In genomic region chr8:122319708-122320075, GRCm38 (mm10) we compare ENCODE assay signal across 16 mouse cellular contexts. TPM values are rescaled to one million over a fixed set of nuclear protein-coding genes. Genes with fewer than 3 reads are reported as not detected.
DNase-seq lines count a peak whose midpoint lies in the region; ATAC-seq lines count a peak whose summit lies in the region.
"Had no signal": no experiment of that assay in that cellular context is flagged by ENCODE, and none has a peak within 500 bp of the region (broad histone marks: within the 10 kb centered on the region; RNA-seq: fewer than 3 reads in every experiment).

No protein-coding gene starts in this region.

- H3K4me1 ChIP-seq in forebrain, embryonic 10.5 days, result peaks cover 90% of the 10 kb centered on the region
- H3K4me1 ChIP-seq in forebrain, embryonic 13.5 days, result peaks cover 16% of the 10 kb centered on the region
- H3K4me1 ChIP-seq in midbrain, embryonic 10.5 days, result peaks cover 83% of the 10 kb centered on the region
- peaks cover 27% of the 10 kb centered on the region for H3K4me1 ChIP-seq in midbrain, embryonic 14.5 days (ENCODE audit: control insufficient read depth, insufficient read depth, low read length)
- H3K4me1 ChIP-seq in liver, embryonic 11.5 days (replicated peaks; ENCODE audit: control insufficient read depth, insufficient read depth, low read length), result peaks cover 100% of the 10 kb centered on the region
- H3K4me1 ChIP-seq in stomach, embryonic 15.5 days, result peaks cover 63% of the 10 kb centered on the region

- H3K27ac ChIP-seq in forebrain, embryonic 10.5 days, result peak overlapping the region; percentile 68
- no peak overlapping the region for H3K27ac ChIP-seq in forebrain, embryonic 13.5 days
- H3K27ac ChIP-seq in midbrain, embryonic 10.5 days (replicated peaks), result peak overlapping the region; percentile 30; the same call in 1 of the 2 replicates
- H3K27ac ChIP-seq in midbrain, embryonic 14.5 days (replicated peaks; ENCODE audit: low read depth, low read length), result no peak overlapping the region
- peak overlapping the region; percentile 97 for H3K27ac ChIP-seq in liver, embryonic 11.5 days (ENCODE audit: low read depth, low read length)
- H3K27ac ChIP-seq in stomach, embryonic 15.5 days, result peak overlapping the region; percentile 86
- H3K27ac ChIP-seq: midbrain, embryonic 15.5 days had no signal

- H3K4me3 ChIP-seq in forebrain, embryonic 10.5 days, result no peak overlapping the region
- H3K4me3 ChIP-seq in forebrain, embryonic 13.5 days, result no peak overlapping the region
- no peak overlapping the region for H3K4me3 ChIP-seq in midbrain, embryonic 10.5 days
- H3K4me3 ChIP-seq in midbrain, embryonic 14.5 days (replicated peaks; ENCODE audit: low read depth, low read length), result no peak overlapping the region
- no peak overlapping the region for H3K4me3 ChIP-seq in liver, embryonic 11.5 days (ENCODE audit: low read depth, low read length)
- no peak overlapping the region for H3K4me3 ChIP-seq in stomach, embryonic 15.5 days (replicated peaks)
- H3K4me3 ChIP-seq: midbrain, embryonic 15.5 days had no signal

- peaks cover 21% of the 10 kb centered on the region for H3K27me3 ChIP-seq in forebrain, embryonic 10.5 days (ENCODE audit: poor library complexity, severe bottlenecking)
- H3K27me3 ChIP-seq in forebrain, embryonic 13.5 days, result peaks cover 4% of the 10 kb centered on the region; the same call in 1 of the 2 replicates
- peaks cover 24% of the 10 kb centered on the region for H3K27me3 ChIP-seq in midbrain, embryonic 10.5 days (ENCODE audit: low read depth, poor library complexity, severe bottlenecking)
- no peaks in the 10 kb centered on the region for H3K27me3 ChIP-seq in midbrain, embryonic 14.5 days (ENCODE audit: control insufficient read depth, insufficient read depth, low read length)
- H3K27me3 ChIP-seq in liver, embryonic 11.5 days (replicated peaks; ENCODE audit: control insufficient read depth, insufficient read depth, low read length), result no peaks in the 10 kb centered on the region
- no peaks in the 10 kb centered on the region for H3K27me3 ChIP-seq in stomach, embryonic 15.5 days (replicated peaks)
- H3K27me3 ChIP-seq: midbrain, embryonic 15.5 days had no signal

- no peaks in the 10 kb centered on the region for H3K9me3 ChIP-seq in forebrain, embryonic 10.5 days
- H3K9me3 ChIP-seq in forebrain, embryonic 13.5 days (replicated peaks), result no peaks in the 10 kb centered on the region
- no peaks in the 10 kb centered on the region for H3K9me3 ChIP-seq in midbrain, embryonic 10.5 days (replicated peaks)
- no peaks in the 10 kb centered on the region for H3K9me3 ChIP-seq in midbrain, embryonic 14.5 days (ENCODE audit: control insufficient read depth, low read length)
- H3K9me3 ChIP-seq in liver, embryonic 11.5 days (ENCODE audit: control insufficient read depth, low read length), result no peaks in the 10 kb centered on the region
- no peaks in the 10 kb centered on the region for H3K9me3 ChIP-seq in stomach, embryonic 15.5 days
- H3K9me3 ChIP-seq: midbrain, embryonic 15.5 days had no signal

- H3K36me3 ChIP-seq in forebrain, embryonic 10.5 days (replicated peaks), result no peaks in the 10 kb centered on the region
- H3K36me3 ChIP-seq in forebrain, embryonic 13.5 days (ENCODE audit: poor library complexity, severe bottlenecking), result no peaks in the 10 kb centered on the region
- no peaks in the 10 kb centered on the region for H3K36me3 ChIP-seq in midbrain, embryonic 10.5 days
- H3K36me3 ChIP-seq in midbrain, embryonic 14.5 days (ENCODE audit: control insufficient read depth, insufficient read depth, low read length), result no peaks in the 10 kb centered on the region
- peaks cover 40% of the 10 kb centered on the region for H3K36me3 ChIP-seq in liver, embryonic 11.5 days (ENCODE audit: control insufficient read depth, insufficient read depth, low read length)
- no peaks in the 10 kb centered on the region for H3K36me3 ChIP-seq in stomach, embryonic 15.5 days
- H3K36me3 ChIP-seq: midbrain, embryonic 15.5 days had no signal

- no peak overlapping the region for H3K9ac ChIP-seq in forebrain, embryonic 13.5 days
- H3K9ac ChIP-seq in midbrain, embryonic 14.5 days (replicated peaks; ENCODE audit: low read length), result no peak overlapping the region
- H3K9ac ChIP-seq in liver, embryonic 11.5 days (ENCODE audit: low read depth, low read length), result peak overlapping the region; percentile 51
- H3K9ac ChIP-seq in stomach, embryonic 15.5 days, result no peak overlapping the region
- H3K9ac ChIP-seq: midbrain, embryonic 15.5 days had no signal

- WGBS in forebrain, embryonic 10.5 days, result 73% methylated on average over 7 of the region's 7 CpGs
- 67% methylated on average over 7 of the region's 7 CpGs for WGBS in forebrain, embryonic 13.5 days
- 74% methylated on average over 7 of the region's 7 CpGs for WGBS in midbrain, embryonic 10.5 days
- WGBS in midbrain, embryonic 14.5 days, result 78% methylated on average over 7 of the region's 7 CpGs
- WGBS in liver, embryonic 11.5 days, result 54% methylated on average over 7 of the region's 7 CpGs
- WGBS in stomach, embryonic 15.5 days, result 52% methylated on average over 7 of the region's 7 CpGs

- DNase-seq in forebrain, embryonic 10.5 days (ENCODE audit: extremely low spot score, low spot score), result no peak
- no peak for DNase-seq in midbrain, embryonic 10.5 days (ENCODE audit: low spot score)
- no peak for DNase-seq in midbrain, embryonic 14.5 days
- DNase-seq in liver, embryonic 11.5 days (ENCODE audit: low spot score), result no peak
- no peak for DNase-seq in right cerebral cortex, adult 18-20 months
- DNase-seq in testis, postnatal 14 days (ENCODE audit: low spot score), result no peak
- DNase-seq: adrenal gland, adult 8-10 months; cerebellum, adult 18-20 months; kidney, postnatal 14 days; lung, adult 2 months had no signal

- H3K4me2 ChIP-seq in forebrain, embryonic 13.5 days, result no peak overlapping the region
- no peak overlapping the region for H3K4me2 ChIP-seq in midbrain, embryonic 14.5 days (ENCODE audit: low read length)
- H3K4me2 ChIP-seq in liver, embryonic 11.5 days, result peak overlapping the region; percentile 32
- no peak overlapping the region for H3K4me2 ChIP-seq in stomach, embryonic 15.5 days
- H3K4me2 ChIP-seq: midbrain, embryonic 15.5 days had no signal

- no peak for ATAC-seq in forebrain, embryonic 13.5 days
- ATAC-seq in midbrain, embryonic 14.5 days (ENCODE audit: low FRiP score, low TSS enrichment), result no peak
- ATAC-seq in liver, embryonic 11.5 days (replicated peaks; ENCODE audit: low FRiP score), result no peak
- ATAC-seq in stomach, embryonic 15.5 days (ENCODE audit: insufficient read depth, low FRiP score, low read depth), result no peak
- ATAC-seq: forebrain, embryonic 14.5 days; midbrain, embryonic 15.5 days had no signal

RNA-seq across cellular contexts. Expression of gene Zfpm1, which starts 37.8 kb away (rescaled TPM):
- 0.82 and 0.88 TPM in 2 replicates for polyA plus RNA-seq in forebrain, embryonic 10.5 days (2016; fragmentation: Nextera tagmentation; extraction: Ambion mirVana)
- polyA plus RNA-seq in forebrain, embryonic 13.5 days (2015; fragmentation: Nextera tagmentation; extraction: Ambion mirVana), result 0.48 and 0.49 TPM in 2 replicates
- 1.3 and 1.5 TPM in 2 replicates for polyA plus RNA-seq in midbrain, embryonic 10.5 days (2016; fragmentation: Nextera tagmentation; extraction: Ambion mirVana)
- polyA plus RNA-seq in midbrain, embryonic 14.5 days (2014; fragmentation: Nextera tagmentation; extraction: Ambion mirVana), result 2.3 TPM in 2 replicates
- polyA plus RNA-seq in liver, embryonic 11.5 days (2014; fragmentation: Nextera tagmentation; extraction: Ambion mirVana), result 22.7 and 26.5 TPM in 2 replicates
- 5.6 and 5.7 TPM in 2 replicates for polyA plus RNA-seq in stomach, embryonic 15.5 days (2015; fragmentation: Nextera tagmentation; extraction: Ambion mirVana)

RNA-seq across cellular contexts. Expression of gene Trhr2, which starts 40.9 kb away (rescaled TPM):
- not detected in 2 replicates for polyA plus RNA-seq in forebrain, embryonic 10.5 days (2016; fragmentation: Nextera tagmentation; extraction: Ambion mirVana)
- polyA plus RNA-seq in forebrain, embryonic 13.5 days (2015; fragmentation: Nextera tagmentation; extraction: Ambion mirVana), result not detected in 2 replicates
- polyA plus RNA-seq in midbrain, embryonic 10.5 days (2016; fragmentation: Nextera tagmentation; extraction: Ambion mirVana), result not detected in 2 replicates
- polyA plus RNA-seq in midbrain, embryonic 14.5 days (2014; fragmentation: Nextera tagmentation; extraction: Ambion mirVana), result not detected in 2 replicates
- polyA plus RNA-seq in liver, embryonic 11.5 days (2014; fragmentation: Nextera tagmentation; extraction: Ambion mirVana), result not detected in 2 replicates
- polyA plus RNA-seq in stomach, embryonic 15.5 days (2015; fragmentation: Nextera tagmentation; extraction: Ambion mirVana), result not detected in 2 replicates
- polyA plus RNA-seq: embryonic facial prominence, embryonic 14.5 days; forebrain, embryonic 14.5 days; intestine, embryonic 14.5 days; lung, adult 2 months; midbrain, embryonic 15.5 days had no signal

RNA-seq across cellular contexts. Expression of gene Zc3h18, which starts 56.7 kb away (rescaled TPM):
- 73.2 and 81.1 TPM in 2 replicates for polyA plus RNA-seq in forebrain, embryonic 10.5 days (2016; fragmentation: Nextera tagmentation; extraction: Ambion mirVana)
- polyA plus RNA-seq in forebrain, embryonic 13.5 days (2015; fragmentation: Nextera tagmentation; extraction: Ambion mirVana), result 47.4 and 52.2 TPM in 2 replicates
- polyA plus RNA-seq in midbrain, embryonic 10.5 days (2016; fragmentation: Nextera tagmentation; extraction: Ambion mirVana), result 75.7 and 79.4 TPM in 2 replicates
- polyA plus RNA-seq in midbrain, embryonic 14.5 days (2014; fragmentation: Nextera tagmentation; extraction: Ambion mirVana), result 22.4 and 27.9 TPM in 2 replicates
- polyA plus RNA-seq in liver, embryonic 11.5 days (2014; fragmentation: Nextera tagmentation; extraction: Ambion mirVana), result 41.3 and 44.2 TPM in 2 replicates
- polyA plus RNA-seq in stomach, embryonic 15.5 days (2015; fragmentation: Nextera tagmentation; extraction: Ambion mirVana), result 48.7 and 48.9 TPM in 2 replicates

Comparison
In these comparisons a context has a peak if more than half of its experiments do, and no peak if none do; other contexts are left out.
1. H3K27ac ChIP-seq: peak in forebrain, embryonic 10.5 days (single experiment), midbrain, embryonic 10.5 days (single experiment), liver, embryonic 11.5 days (single experiment) and stomach, embryonic 15.5 days (single experiment); none in forebrain, embryonic 13.5 days (single experiment) and midbrain, embryonic 14.5 days (single experiment).